Mouse (Mus musculus) erythroid progenitor cell, adult 5-6 weeks (primary cell): ENCODE results near the gene Gys1. TPM values are rescaled to one million over a fixed set of nuclear protein-coding genes. Genes with fewer than 3 reads are reported as not detected.
A peak's percentile ranks its signal among the peaks of the same experiment; 100 is the strongest.

ENCODE experiments used
- ATAC-seq: replicated peaks from 2 replicates; pipeline ENCODE4 v1.8.0; 2016; ENCODE audit warnings: moderate number of reproducible peaks, mild to moderate bottlenecking, moderate TSS enrichment, inconsistent platforms; ENCODE audit not compliant: poor library complexity, low FRiP score, severe bottlenecking
- total RNA-seq, 2 experiments: library from RNA; stranded (forward) in 1 of 2; stranded (reverse) in 1 of 2; fragments of 150-400 nt in 1 of 2; fragments of 186-747, 209-891 nt in 1 of 2; gene quantifications; 2 replicates each; pipeline versions ENCODE4 v1.2.3 to v1.2.4; 2015 to 2017; ENCODE audit warnings: low replicate concordance in 2 of 2

The Gys1 gene
- total RNA-seq, 2 experiments from 2014 or later, result 0.84 to 6.2 TPM

DNA sequence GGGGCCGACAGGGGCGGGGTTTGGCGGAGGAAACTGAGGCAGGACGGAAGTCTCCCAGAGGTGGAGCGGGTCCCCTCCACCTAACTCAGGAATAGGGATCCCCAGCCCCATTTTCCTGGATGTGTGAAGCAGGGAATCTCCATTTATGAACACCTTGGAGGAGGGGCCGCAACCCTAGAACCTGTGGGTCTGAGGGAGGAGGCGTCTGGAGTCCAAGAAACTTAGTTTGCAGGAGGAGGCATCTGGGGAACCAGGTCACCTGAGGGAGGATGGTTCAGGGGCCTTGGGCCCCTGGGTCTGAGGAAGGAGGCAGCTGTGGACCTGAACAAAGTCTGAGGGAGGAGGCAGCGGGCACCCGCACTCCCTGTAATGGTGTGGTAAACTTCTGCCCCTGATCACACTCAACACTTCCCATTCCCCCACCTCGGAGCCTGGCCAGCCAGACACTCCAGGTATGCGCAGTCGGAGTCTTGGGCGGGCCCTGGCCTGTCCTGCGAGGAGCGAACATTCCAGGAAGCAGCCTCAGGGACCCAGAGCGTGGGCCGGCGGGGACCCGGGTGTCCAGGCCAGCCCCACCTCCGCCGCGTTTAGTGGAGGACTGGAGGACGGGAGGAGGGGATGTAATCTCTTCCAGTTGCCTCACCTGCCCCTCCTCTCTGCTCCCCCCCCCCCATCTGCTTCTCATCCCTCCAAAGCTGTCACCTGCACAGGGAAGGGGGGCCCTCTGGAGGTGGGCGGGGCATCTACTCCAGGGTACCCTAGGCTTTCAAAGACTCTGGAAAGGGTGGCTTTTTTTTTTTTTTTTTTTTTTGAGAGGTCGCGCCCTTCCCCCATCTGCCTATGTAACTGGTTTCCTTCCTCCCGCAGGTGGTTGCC lies 20.5 kb upstream of the Gys1 start:
- 0 out of 2 replicates have a peak, but pooled peaks have one; percentile 23 for ATAC-seq

DNA sequence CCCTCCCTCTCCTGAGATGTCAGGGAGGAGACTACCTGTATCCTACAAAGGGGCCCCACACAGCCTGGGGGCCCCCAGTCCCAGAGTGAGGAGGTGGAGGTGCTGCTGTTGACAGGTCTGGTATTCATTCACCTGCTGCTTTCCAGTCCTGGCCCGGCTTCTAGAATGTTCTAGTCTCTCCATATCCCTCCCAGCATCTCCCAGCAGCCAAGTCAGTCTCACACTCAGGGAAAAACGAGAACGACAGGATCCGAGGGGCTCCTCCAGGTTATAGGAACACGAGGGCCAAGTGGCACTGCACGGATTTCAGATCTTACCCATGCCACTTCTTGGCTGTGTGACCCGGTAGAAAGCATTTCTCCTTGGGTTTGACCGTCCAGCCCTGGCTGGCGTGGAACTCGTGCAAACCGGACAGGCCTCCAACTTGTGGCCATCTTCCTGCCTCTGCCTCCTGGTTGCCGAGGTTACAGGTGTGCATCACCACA lies 19.9 kb upstream of the Gys1 start:
- ATAC-seq, result no peak

GRCm38 (mm10) chr7:45415636-45416035 lies 19.0 kb upstream of the Gys1 start:
- ATAC-seq, result no peak

GRCm38 (mm10) chr7:45417962-45418492 lies 16.6 kb upstream of the Gys1 start:
- no peak for ATAC-seq

- ATAC-seq, result no peak
Observed at GRCm38 (mm10) chr7:45419859-45420614, 14.6 kb upstream of the Gys1 start.

DNA sequence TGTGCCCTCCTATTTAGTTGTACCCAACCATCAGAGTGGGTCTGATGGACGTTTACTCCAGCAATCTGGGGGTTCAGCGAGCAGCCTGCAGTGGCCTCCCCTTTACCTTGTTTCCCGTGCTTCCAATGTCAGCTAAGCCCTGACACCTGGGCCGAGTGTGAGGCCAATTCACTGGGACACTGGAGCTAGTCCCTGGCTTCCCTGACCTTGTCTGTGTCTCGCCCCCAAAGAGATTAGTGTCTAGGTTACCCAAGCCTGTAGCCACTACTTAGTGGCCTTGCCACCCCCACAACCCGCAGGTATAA lies 14.1 kb upstream of the Gys1 start, which contains the start of gene Lhb:
Gene Lhb (plus strand): TSS at position 206 of the 305 bp plus-strand sequence.
- no peak for ATAC-seq

DNA sequence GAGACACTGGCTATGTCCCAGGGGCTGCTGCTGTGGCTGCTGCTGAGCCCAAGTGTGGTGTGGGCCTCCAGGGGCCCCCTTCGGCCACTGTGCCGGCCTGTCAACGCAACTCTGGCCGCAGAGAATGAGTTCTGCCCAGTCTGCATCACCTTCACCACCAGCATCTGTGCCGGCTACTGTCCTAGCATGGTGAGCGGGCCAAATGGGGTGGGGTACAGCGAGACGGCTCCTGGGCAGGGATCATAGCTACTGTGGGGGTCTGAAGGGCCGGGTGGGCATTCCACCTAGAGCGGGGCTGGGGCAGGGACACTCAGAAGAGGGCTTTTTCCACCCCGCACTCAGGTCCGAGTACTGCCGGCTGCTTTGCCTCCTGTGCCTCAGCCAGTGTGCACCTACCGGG lies 13.4 kb upstream of the Gys1 start:
- ATAC-seq, result no peak

GRCm38 (mm10) chr7:45426556-45426955 lies 8.1 kb upstream of the Gys1 start:
- no peak for ATAC-seq

DNA sequence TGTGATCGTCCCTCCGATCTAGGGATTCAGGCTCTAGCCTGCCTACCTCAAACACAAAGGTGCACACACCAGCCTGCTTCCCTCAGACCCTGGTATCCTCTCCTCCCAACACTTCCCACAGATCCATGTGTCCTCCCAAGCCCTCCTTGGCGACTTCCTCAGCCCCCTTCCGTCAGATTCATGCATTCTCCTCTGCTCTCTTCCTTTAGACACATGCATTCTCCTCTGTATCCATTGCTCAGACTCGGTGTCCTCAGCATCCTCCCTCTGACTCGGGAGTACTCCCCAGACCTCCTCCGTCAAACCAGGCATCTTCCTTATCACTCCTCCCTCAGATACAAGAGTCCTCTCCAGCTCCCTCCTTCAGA lies 825 bp upstream of the Gys1 start:
- no peak for ATAC-seq

- no peak for ATAC-seq
Observed at GRCm38 (mm10) chr7:45435038-45435437, 394 bp downstream of the Gys1 start.

- ATAC-seq, result no peak
Observed at GRCm38 (mm10) chr7:45436444-45436843, 1.8 kb downstream of the Gys1 start.

DNA sequence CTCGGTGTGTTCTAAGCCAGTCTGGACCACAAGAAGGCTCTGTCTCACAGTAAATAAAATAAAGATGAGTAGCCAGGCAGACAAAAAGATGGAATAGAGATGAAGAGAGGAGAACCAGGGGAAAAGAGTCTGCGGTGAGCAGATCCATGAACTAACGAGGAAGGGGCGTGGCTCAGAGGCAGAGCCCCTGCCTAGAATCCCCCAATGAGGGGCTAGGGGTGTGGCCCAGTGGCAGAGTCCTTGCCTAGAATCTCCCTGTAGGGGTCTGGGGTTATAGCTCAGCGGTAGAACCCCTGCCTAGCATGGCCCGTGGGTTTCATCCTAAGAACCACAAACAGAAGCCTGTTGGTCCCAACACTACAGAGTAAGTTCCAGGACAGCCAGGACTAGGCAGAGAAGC lies 2.4 kb downstream of the Gys1 start:
- no peak for ATAC-seq

- no peak for ATAC-seq
Observed at GRCm38 (mm10) chr7:45437521-45438276, 3.1 kb downstream of the Gys1 start, which contains the start of gene Ruvbl2. TSS of gene Ruvbl2 (minus strand) at chr7:45438096.

GRCm38 (mm10) chr7:45443526-45444420 lies 9.1 kb downstream of the Gys1 start:
- no peak for ATAC-seq

DNA sequence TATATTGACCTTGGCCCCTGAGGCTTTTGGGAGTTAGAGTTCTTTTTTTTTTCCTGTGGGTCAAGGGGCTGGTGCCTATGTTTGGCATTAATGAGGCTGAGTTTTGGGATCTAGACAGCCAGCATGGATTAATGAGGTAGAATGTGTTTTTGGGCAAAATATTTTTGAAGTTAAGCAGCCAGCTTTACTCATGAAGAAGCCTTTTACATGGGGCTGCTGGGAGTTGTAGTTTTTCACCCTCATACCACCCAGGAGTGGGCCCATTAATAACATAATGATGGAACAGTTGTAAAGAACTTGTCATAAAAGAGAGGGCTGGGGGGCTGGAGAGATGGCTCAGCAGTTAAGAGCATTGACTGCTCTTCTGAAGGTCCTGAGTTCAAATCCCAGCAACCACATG lies 11.9 kb downstream of the Gys1 start:
- no peak for ATAC-seq

DNA sequence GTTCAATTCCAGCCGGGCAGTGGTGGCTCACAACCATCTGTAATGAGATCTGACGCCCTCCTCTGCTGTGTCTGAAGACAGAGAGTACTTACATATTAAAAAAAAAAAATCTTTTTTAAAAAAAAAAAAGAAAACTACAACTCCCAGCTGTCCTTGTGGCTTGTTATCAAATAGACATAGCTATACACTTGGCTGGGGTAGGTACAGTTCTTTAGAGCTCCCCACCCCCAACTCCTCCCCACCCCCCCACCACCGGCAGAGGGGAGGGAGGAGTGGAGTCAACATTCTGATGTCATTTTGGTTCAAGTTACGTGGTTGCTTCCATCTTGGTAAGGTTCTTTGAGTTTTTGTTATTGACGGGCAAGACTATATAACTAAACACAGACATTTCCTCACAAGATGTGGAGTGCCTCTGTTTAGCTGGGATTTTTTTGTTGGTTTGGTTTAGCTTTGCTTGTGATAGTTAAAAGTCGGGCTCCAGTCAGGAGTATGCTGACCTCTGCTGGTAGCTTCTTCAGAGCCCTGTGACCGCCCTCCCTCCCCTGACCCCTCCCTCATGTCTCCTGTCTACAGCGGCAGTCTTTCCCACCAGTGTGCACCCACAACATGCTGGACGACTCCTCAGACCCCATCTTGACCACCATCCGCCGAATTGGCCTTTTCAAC lies 12.8 kb downstream of the Gys1 start:
- no peak for ATAC-seq

DNA sequence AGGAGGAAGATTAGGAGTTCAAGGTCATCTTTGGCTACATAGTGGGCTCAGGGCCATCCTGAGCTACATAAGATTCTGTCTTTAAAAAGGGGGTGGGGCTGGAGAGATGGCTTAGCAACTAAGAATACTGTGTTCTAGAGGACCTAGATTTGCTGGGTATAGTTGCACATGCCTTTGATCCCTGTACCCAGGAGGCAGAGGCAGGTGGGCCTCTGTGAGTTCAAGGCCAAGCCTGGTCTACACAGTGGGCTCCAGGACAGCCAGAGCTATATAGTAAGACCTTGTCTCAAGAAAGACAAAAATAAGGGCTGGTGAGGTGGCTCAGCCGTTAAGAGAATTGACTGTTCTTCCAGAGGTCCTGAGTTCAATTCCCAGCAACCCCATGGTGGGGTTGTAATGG lies 15.3 kb downstream of the Gys1 start:
- no peak for ATAC-seq

GRCm38 (mm10) chr7:45451344-45451982 lies 16.8 kb downstream of the Gys1 start:
- ATAC-seq, result peak; percentile 90
